Mouse (Mus musculus): ENCODE results near the gene Lgalsl.

The Lgalsl gene

GRCm38 (mm10) chr11:20829056-20829686 lies 1.7 kb downstream of the Lgalsl start:
- no peak for ATAC-seq (ENCODE audit: insufficient number of reproducible peaks, low FRiP score, low TSS enrichment)

- ATAC-seq (ENCODE audit: insufficient number of reproducible peaks, low FRiP score, low TSS enrichment), result no peak
Observed at GRCm38 (mm10) chr11:20823961-20824360, 6.9 kb downstream of the Lgalsl start.

- no peak for ATAC-seq (ENCODE audit: insufficient number of reproducible peaks, low FRiP score, low TSS enrichment)
Observed at GRCm38 (mm10) chr11:20823301-20823700, 7.6 kb downstream of the Lgalsl start.

GRCm38 (mm10) chr11:20821351-20821750 lies 9.5 kb downstream of the Lgalsl start:
- no peak for ATAC-seq (ENCODE audit: insufficient number of reproducible peaks, low FRiP score, low TSS enrichment)

GRCm38 (mm10) chr11:20813901-20814523 lies 16.8 kb downstream of the Lgalsl start:
- ATAC-seq (ENCODE audit: insufficient number of reproducible peaks, low FRiP score, low TSS enrichment), result no peak

- ATAC-seq (ENCODE audit: insufficient number of reproducible peaks, low FRiP score, low TSS enrichment), result no peak
Observed at GRCm38 (mm10) chr11:20812153-20812887, 18.5 kb downstream of the Lgalsl start.

GRCm38 (mm10) chr11:20806659-20807058 lies 24.2 kb downstream of the Lgalsl start:
- ATAC-seq (ENCODE audit: insufficient number of reproducible peaks, low FRiP score, low TSS enrichment), result no peak

GRCm38 (mm10) chr11:20805604-20806249 lies 25.1 kb downstream of the Lgalsl start:
- no peak for ATAC-seq (ENCODE audit: insufficient number of reproducible peaks, low FRiP score, low TSS enrichment)

- ATAC-seq (ENCODE audit: insufficient number of reproducible peaks, low FRiP score, low TSS enrichment), result no peak
Observed at GRCm38 (mm10) chr11:20804416-20804815, 26.4 kb downstream of the Lgalsl start.

GRCm38 (mm10) chr11:20800277-20801092 lies 30.4 kb downstream of the Lgalsl start:
- no peak for ATAC-seq (ENCODE audit: insufficient number of reproducible peaks, low FRiP score, low TSS enrichment)

- ATAC-seq (ENCODE audit: insufficient number of reproducible peaks, low FRiP score, low TSS enrichment), result no peak
Observed at GRCm38 (mm10) chr11:20797841-20798240, 33.0 kb downstream of the Lgalsl start.

- no peak for ATAC-seq (ENCODE audit: insufficient number of reproducible peaks, low FRiP score, low TSS enrichment)
Observed at GRCm38 (mm10) chr11:20795466-20795865, 35.4 kb downstream of the Lgalsl start.

- ATAC-seq (ENCODE audit: insufficient number of reproducible peaks, low FRiP score, low TSS enrichment), result no peak; the same call in 1 of the 2 replicates
Observed at GRCm38 (mm10) chr11:20794913-20795254, 36.0 kb downstream of the Lgalsl start.

- peak; percentile 81 for ATAC-seq (ENCODE audit: insufficient number of reproducible peaks, low FRiP score, low TSS enrichment)
Observed at GRCm38 (mm10) chr11:20794196-20794912, 36.5 kb downstream of the Lgalsl start.

- ATAC-seq (ENCODE audit: insufficient number of reproducible peaks, low FRiP score, low TSS enrichment), result no peak
Observed at GRCm38 (mm10) chr11:20793676-20794075, 37.2 kb downstream of the Lgalsl start.

- no peak for ATAC-seq (ENCODE audit: insufficient number of reproducible peaks, low FRiP score, low TSS enrichment)
Observed at GRCm38 (mm10) chr11:20792667-20793066, 38.2 kb downstream of the Lgalsl start.

GRCm38 (mm10) chr11:20791334-20791733 lies 39.5 kb downstream of the Lgalsl start:
- no peak for ATAC-seq (ENCODE audit: insufficient number of reproducible peaks, low FRiP score, low TSS enrichment)

GRCm38 (mm10) chr11:20789015-20789414 lies 41.8 kb downstream of the Lgalsl start:
- no peak for ATAC-seq (ENCODE audit: insufficient number of reproducible peaks, low FRiP score, low TSS enrichment)

- ATAC-seq (ENCODE audit: insufficient number of reproducible peaks, low FRiP score, low TSS enrichment), result no peak
Observed at GRCm38 (mm10) chr11:20788070-20788469, 42.8 kb downstream of the Lgalsl start.

GRCm38 (mm10) chr11:20786191-20786590 lies 44.7 kb downstream of the Lgalsl start:
- ATAC-seq (ENCODE audit: insufficient number of reproducible peaks, low FRiP score, low TSS enrichment), result no peak

Measured in cerebellum, adult (tissue).